Mouse (Mus musculus): ENCODE data around the gene Heatr1.
"Not testable (repeated sequence)": the region's sequence is repeated elsewhere in the genome, so short reads cannot be mapped to it uniquely, and the experiment has no call there.

Heatr1 gene

GRCm38 (mm10) chr13:12454686-12455390 is 60.0 kb downstream of the Heatr1 start:
- DNase-seq: no peak

GRCm38 (mm10) chr13:12456711-12457110 is 61.9 kb downstream of the Heatr1 start:
- no peak for DNase-seq

DNA sequence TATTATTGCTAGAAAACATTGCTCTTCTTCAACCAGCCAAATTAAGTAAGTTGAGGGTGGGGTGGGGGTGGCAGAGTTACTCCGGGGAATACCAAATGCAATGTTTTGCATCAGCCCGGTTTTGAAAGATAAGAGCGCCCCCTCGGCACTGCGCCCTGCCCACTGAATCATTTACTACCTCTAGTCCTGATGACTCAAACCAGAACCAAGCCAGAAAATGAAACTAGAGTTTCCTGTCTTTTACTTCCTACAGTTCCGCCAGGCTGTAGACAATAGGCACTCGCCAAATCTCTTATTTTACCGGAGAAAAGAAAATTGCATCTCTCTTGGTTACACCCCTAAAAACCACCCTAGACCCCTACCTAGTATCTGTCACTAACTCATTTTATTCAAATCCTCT is 65.6 kb downstream of the Heatr1 start:
- DNase-seq: peak; percentile 60 to 62

DNA sequence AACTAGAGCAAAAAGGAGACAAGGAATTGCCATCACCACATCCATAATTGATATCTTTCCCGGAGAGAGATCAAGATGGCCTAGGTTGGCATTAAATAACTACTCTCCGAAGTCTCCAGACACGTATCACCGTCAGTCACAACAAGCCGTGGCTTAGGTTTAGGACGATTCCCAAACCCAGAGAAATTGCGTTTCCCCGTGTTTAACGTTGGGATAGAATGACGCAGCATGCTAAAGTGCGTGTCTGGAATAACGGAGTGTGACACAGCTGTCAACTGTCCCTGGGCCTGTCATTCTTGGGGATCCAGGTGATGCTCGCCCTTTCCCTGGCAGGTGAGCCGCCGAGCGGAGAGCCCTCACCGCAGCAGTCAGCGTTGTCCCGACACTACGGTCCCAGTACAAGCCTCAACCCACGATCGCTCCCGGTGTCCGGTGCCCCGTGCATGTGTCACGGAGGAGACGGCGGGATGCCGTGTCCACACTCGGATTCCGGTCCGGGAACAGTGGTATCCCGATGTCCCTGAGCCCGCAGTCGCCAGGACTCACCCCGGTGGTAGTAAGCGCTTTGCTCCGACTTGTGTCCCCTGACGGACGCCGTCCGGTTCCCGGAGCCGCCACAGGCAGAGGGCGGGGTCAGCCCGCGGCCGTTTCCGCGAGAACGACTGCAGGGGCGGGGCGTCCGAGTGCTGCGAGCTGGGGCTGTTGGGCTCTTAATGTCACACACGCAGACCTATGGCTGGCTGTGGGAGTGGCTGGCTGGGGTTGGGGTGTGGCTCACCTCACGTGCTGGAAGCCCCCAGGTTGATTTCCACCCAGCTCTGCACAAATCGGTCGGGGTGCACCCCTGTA is 66.3 kb downstream of the Heatr1 start:
- peak; percentile 94 to 96 for DNase-seq

DNA sequence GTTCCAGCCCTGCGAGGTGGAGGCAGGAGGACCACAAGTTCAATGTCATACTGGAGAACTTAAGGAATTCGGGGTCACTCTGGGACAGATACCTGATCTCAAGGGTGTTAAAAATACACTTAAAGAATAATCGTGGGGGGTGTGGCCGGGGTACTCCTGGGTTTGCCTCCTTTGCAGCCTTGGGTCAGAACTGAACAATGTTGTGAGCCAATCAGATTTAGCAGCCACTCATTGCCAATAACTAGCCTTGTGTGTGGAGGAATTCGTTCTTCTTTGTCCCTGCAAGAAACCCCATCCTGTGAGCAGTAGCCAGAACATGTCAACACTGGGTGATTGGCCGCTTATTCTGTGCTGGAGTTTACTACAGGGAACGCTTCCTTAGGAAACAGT is 66.9 kb downstream of the Heatr1 start:
- DNase-seq: no peak

DNA sequence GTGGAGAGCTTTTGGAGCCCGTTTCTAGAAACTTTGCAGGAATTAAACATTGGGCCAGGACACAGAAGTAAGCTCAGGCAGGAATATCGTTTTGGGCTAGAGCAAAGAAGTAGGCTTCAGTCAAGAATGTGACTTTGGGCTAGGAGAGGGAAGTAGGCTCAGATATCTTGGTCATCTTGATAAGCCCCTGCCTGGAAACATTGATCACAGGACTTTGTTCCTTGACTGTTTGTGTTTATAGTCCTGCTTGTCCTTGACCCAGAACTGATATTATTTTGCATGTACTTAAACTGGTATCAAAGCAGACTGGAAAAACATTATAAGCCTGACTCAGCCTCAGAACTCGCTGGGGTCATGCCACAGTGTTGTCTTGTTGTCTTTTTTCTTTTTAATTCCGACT is 67.8 kb downstream of the Heatr1 start:
- DNase-seq: no peak

- not testable (repeated sequence) for DNase-seq
Observed at GRCm38 (mm10) chr13:12464159-12464558, 69.3 kb downstream of the Heatr1 start.

GRCm38 (mm10) chr13:12464844-12465243 is 70.0 kb downstream of the Heatr1 start, which contains the start of gene Lgals8:
Gene Lgals8 (minus strand): TSS chr13:12464944.
- DNase-seq: no peak

DNA sequence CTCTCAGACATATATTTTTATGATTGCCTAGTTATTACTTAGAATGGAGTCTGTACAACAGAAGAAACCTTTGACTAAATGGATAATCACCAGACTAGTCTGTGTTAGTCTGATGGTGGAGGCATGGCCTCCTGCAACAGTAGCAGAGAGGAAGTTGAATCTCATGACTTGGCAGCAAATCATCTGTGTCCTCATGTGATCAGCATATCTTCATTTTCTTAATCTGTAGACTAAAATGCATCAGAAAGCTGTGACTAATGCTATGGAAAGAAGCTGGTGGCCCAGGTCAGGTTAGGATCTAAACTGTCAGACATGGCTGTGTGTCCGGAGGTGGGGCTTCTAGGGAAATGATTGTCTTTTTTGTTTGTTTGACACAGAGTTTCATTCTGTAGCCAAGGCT is 73.7 kb downstream of the Heatr1 start:
- no peak for DNase-seq

DNA sequence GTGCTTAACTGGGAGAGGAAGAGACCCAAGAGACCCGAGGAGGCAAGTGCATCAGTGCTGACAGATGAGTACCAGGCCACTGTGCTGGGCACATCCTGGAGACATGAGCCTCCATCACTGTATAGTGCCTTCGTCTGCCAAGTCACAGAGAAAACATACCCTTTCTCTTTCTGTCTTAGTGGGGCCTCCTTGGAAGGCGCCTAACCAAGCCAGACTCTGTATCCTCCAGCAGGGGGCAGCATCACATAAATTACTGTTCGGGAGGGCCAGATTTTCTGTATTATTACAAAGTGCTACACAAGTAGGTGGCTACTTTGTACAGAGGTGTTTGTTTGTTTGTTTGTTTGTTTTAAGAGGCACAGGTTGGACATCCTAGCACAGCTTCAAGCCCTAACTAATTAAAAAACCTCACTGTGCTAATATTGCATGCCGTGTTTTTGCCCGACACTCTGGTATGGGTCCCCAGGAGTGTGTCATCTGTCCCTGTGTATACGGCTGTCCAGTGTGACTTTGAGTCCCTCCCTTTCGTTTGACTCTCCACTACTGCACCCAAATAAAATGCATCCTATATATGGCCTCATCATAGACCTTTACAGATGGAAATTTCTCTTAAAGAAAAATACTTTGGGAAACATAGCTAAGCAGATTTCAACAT is 79.0 kb downstream of the Heatr1 start:
- DNase-seq: peak; percentile 66 to 76

- DNase-seq: no peak
Observed at GRCm38 (mm10) chr13:12475239-12475638, 80.4 kb downstream of the Heatr1 start.

DNA sequence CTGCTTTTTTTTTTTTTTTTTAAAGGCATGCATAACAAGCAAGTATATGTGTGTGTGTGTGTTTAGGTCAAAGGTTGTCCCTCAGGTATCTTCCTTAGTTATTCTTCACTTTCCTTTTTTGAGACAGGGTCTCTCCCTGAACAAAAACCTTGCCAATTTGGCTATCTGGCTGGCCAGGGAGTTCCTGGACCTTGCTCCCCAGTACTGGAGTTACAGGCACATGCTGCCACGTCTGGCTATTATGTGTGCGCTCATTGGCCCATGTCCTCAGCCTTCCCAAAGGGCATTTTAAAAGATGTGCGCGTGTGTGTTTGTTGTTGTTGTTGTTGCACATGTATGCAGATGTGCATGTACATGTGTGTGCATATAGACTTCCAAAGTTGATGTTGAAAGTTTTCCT is 82.1 kb downstream of the Heatr1 start:
- no peak for DNase-seq

DNA sequence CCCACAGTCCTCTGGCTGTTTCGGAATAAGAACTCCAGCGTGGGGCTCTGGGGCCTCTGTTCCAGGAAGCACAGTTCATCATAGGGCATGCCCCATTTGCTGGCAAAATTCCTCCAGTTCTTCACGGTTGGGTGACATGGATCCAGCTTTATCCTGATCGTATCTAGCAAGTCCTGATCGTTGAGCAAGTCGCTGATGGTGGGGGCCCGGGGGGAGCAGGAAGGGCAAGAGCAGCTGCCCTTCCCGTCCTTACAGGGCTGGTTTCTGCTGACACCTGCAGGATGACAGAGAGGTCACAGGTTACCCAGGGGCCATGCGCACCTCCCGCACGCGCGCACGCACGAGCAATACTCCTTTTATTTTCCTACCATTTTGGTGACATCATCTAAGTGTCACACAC is 83.5 kb downstream of the Heatr1 start:
- DNase-seq: no peak

DNA sequence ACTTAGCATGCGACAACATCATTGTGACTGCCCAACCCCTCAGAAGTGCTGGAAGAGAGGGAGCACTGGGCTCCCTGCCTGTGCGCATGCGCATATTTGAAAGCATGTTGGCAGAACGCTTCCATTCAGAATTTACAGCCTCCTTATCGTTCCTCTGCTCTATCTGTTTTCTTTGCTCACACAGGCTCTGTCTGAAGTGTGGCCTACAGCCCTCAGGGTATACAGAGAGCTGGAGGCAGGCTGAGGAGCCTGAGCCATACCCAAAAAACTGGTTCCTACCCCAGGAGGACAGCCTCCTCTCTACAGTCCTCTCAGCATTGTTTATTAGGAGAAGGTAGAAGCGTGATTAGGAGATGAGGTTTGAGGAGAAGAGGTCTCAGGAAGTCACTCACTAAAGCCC is 85.0 kb downstream of the Heatr1 start:
- no peak for DNase-seq

DNA sequence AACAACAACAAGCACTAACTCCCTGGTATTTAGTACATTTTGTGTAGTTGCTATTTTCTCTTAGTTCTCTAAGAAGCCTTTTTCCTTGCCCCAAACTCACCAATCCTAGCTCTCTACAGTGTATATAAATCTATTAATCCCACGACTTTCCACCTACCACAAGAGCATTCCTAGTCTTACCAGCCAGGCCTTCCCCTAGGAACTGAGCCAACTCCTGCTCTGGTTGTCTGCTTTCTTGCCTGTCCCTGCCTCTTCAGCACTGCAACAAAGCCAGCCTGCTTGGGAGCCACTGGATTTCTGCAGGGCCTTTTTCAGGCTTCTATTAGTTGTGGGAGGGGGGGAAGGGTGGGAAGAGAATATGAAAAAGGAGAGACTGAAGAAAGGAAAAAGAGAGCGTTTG is 90.4 kb downstream of the Heatr1 start:
- DNase-seq: no peak

- DNase-seq: no peak
Observed at GRCm38 (mm10) chr13:12485640-12486039, 90.8 kb downstream of the Heatr1 start.

Data from cerebellum, adult 18-20 months (tissue).